Mouse (Mus musculus): ENCODE measurements at regions not wholly inside any gene's neighbourhood (a gene's known extent, or its start where the extent isn't known, plus 50 kb on each side); places are given as distances from the start of the nearest gene placed in this dataset.

DNA sequence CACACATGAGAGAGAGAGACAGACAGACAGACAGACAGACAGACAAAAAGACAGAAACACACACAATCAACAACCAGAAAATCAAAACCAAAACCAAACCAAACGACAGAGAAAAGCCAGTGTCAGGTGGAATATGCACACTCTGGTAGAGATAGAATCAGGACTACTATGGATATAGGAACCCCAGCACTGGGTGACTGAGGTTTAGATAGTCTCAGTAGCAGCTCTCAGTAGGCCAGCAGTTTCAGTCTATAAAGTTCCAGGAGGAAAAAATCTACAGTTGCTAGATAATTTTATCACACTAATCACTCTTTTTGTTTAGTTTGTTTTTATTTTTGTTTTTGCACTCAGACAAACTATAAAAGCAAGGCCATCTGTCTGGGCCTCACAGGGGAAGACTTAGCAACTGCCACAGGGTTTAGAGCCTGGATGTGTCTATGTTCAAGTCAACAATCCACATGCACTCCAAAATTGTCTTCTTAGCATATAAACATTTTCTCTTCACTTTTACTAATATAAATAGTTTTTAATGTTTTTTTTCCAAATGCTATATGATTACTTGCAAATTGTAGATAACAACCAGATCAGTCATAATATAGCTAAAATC lies 718.2 kb downstream of the Trim52 start:
- Histone ChIP-seq H3K36me3 (ENCODE audit: control insufficient read depth, insufficient read depth, low read length) (no peaks in the 10 kb centered on the region), H3K27ac (ENCODE audit: low read depth, low read length) (no peak overlapping the region), H3K4me3 (ENCODE audit: low read length) (no peak overlapping the region), H3K9ac (ENCODE audit: low read depth, low read length) (no peak overlapping the region), H3K4me1 (ENCODE audit: control insufficient read depth, insufficient read depth, low read depth, low read length) (no peaks in the 10 kb centered on the region), H3K27me3 (replicated peaks; ENCODE audit: control insufficient read depth, insufficient read depth, low read length) (no peaks in the 10 kb centered on the region), H3K4me2 (ENCODE audit: low read length) (no peak overlapping the region), H3K9me3 (ENCODE audit: control insufficient read depth, low read length) (no peaks in the 10 kb centered on the region)
- no peak for ATAC-seq
- 77% methylated on average over 1 of the region's 1 CpGs for WGBS

- H3K27ac ChIP-seq (ENCODE audit: low read depth, low read length), result no peak overlapping the region
- WGBS, result 84% methylated on average over 5 of the region's 5 CpGs
- no peaks in the 10 kb centered on the region for H3K9me3 ChIP-seq (ENCODE audit: control insufficient read depth, low read length)
- no peak for ATAC-seq
- H3K4me3 ChIP-seq (ENCODE audit: low read length), result no peak overlapping the region
- H3K4me1 ChIP-seq (ENCODE audit: control insufficient read depth, insufficient read depth, low read depth, low read length), result no peaks in the 10 kb centered on the region
- no peaks in the 10 kb centered on the region for H3K36me3 ChIP-seq (ENCODE audit: control insufficient read depth, insufficient read depth, low read length)
- H3K9ac ChIP-seq (ENCODE audit: low read depth, low read length), result no peak overlapping the region
- no peak overlapping the region for H3K4me2 ChIP-seq (ENCODE audit: low read length)
- H3K27me3 ChIP-seq (replicated peaks; ENCODE audit: control insufficient read depth, insufficient read depth, low read length), result no peaks in the 10 kb centered on the region
Measured at GRCm38 (mm10) chr14:106835705-106836104, 729.7 kb downstream of the Trim52 start.

- no peaks in the 10 kb centered on the region for H3K27me3 ChIP-seq (replicated peaks; ENCODE audit: control insufficient read depth, insufficient read depth, low read length)
- WGBS, result 16% methylated on average over 4 of the region's 4 CpGs
- H3K36me3 ChIP-seq (ENCODE audit: control insufficient read depth, insufficient read depth, low read length), result no peaks in the 10 kb centered on the region
- ATAC-seq, result peak; percentile 87
- H3K4me3 ChIP-seq (ENCODE audit: low read length), result no peak overlapping the region
- no peak overlapping the region for H3K27ac ChIP-seq (ENCODE audit: low read depth, low read length)
- no peaks in the 10 kb centered on the region for H3K9me3 ChIP-seq (ENCODE audit: control insufficient read depth, low read length)
- no peaks in the 10 kb centered on the region for H3K4me1 ChIP-seq (ENCODE audit: control insufficient read depth, insufficient read depth, low read depth, low read length)
- H3K4me2 ChIP-seq (ENCODE audit: low read length), result no peak overlapping the region
- no peak overlapping the region for H3K9ac ChIP-seq (ENCODE audit: low read depth, low read length)
Measured at GRCm38 (mm10) chr14:106836179-106836578, 730.2 kb downstream of the Trim52 start.
